Mouse (Mus musculus): Measurements from ENCODE around the gene Cdh4.

GRCm38 (mm10) chr2:179530436-179531040, 88.3 kb downstream of the Cdh4 start:
- TF ChIP-seq CTCF (IDR thresholded peaks at IDR 0.05; ENCODE audit: borderline replicate concordance, insufficient read depth, low read depth, low read length) (no peak), POLR2A (IDR thresholded peaks at IDR 0.05; ENCODE audit: borderline replicate concordance, insufficient read depth, low read length) (no peak)

Measured in cerebellum, adult 2 months (tissue).